Mouse (Mus musculus) megakaryocyte progenitor cell, adult 5-6 weeks (primary cell): Measurements from ENCODE around the gene Haus6. TPM values are rescaled to one million over a fixed set of nuclear protein-coding genes. Genes with fewer than 3 reads are reported as not detected.
A peak's percentile ranks its signal among the peaks of the same experiment; 100 is the strongest.

Source experiments
- ATAC-seq: replicated peaks from 2 replicates; pipeline ENCODE4 v1.8.0; 2016; ENCODE audit warnings: mild to moderate bottlenecking, moderate TSS enrichment, inconsistent platforms; ENCODE audit not compliant: poor library complexity
- total RNA-seq, 2 experiments: library from RNA; stranded (forward) in 1 of 2; stranded (reverse) in 1 of 2; fragments of 157-497, 149-512 nt in 1 of 2; fragments of 200-1000 nt in 1 of 2; gene quantifications; 2 replicates each; pipeline versions ENCODE4 v1.2.3 to v1.2.4; 2015 to 2017

The Haus6 gene
- total RNA-seq, 2 experiments from 2014 or later = 26.3 to 28.4 TPM

- ATAC-seq = peak; percentile 88
Observed at GRCm38 (mm10) chr4:86575283-86575983, 36.4 kb downstream of the Haus6 start, which contains the start of gene Rraga. Gene Rraga, plus strand, starts transcription at chr4:86575668.

GRCm38 (mm10) chr4:86574939-86575282, 36.9 kb downstream of the Haus6 start:
- peak; percentile 17 for ATAC-seq

GRCm38 (mm10) chr4:86561061-86561460, 50.8 kb downstream of the Haus6 start:
- ATAC-seq = no peak

GRCm38 (mm10) chr4:86559006-86559405, 52.8 kb downstream of the Haus6 start:
- no peak for ATAC-seq

GRCm38 (mm10) chr4:86558228-86558627, 53.6 kb downstream of the Haus6 start, which contains the start of gene Saxo1:
Gene Saxo1, minus strand, starts transcription at chr4:86558328.
- ATAC-seq = no peak

- ATAC-seq = no peak
Observed at GRCm38 (mm10) chr4:86557371-86557770, 54.5 kb downstream of the Haus6 start.

GRCm38 (mm10) chr4:86555035-86555707, 56.7 kb downstream of the Haus6 start:
- peak; percentile 82 for ATAC-seq

- peak; percentile 96 for ATAC-seq
Observed at GRCm38 (mm10) chr4:86548332-86548731, 63.5 kb downstream of the Haus6 start.

- no peak for ATAC-seq
Observed at GRCm38 (mm10) chr4:86545615-86546014, 66.2 kb downstream of the Haus6 start.

- ATAC-seq = no peak
Observed at GRCm38 (mm10) chr4:86543999-86544398, 67.9 kb downstream of the Haus6 start.

- ATAC-seq = peak; percentile 64
Observed at GRCm38 (mm10) chr4:86541573-86541972, 70.3 kb downstream of the Haus6 start.

GRCm38 (mm10) chr4:86538936-86539335, 72.9 kb downstream of the Haus6 start:
- ATAC-seq = no peak

GRCm38 (mm10) chr4:86537972-86538371, 73.9 kb downstream of the Haus6 start:
- ATAC-seq = peak; percentile 68

GRCm38 (mm10) chr4:86534091-86534481, 77.8 kb downstream of the Haus6 start:
- no peak for ATAC-seq

- no peak for ATAC-seq
Observed at GRCm38 (mm10) chr4:86533406-86534090, 78.3 kb downstream of the Haus6 start.

GRCm38 (mm10) chr4:86529161-86529560, 82.7 kb downstream of the Haus6 start:
- ATAC-seq = no peak

Other genes starting within 250 kb of the Haus6 start
- gene Saxo1, start 53.7 kb downstream of the Haus6 start, total RNA-seq (2015) = not detected in 2 replicates
- gene Saxo1, start 53.7 kb downstream of the Haus6 start, total RNA-seq (2017) = not detected in 2 replicates
- gene Rraga, start 36.4 kb downstream of the Haus6 start, total RNA-seq (2015) = 31.0 and 34.5 TPM in 2 replicates
- gene Rraga, start 36.4 kb downstream of the Haus6 start, total RNA-seq (2017) = 12.4 and 12.5 TPM in 2 replicates
- 40.5 and 58.5 TPM in 2 replicates for gene Plin2, start 58.0 kb upstream of the Haus6 start, total RNA-seq (2015)
- 75.9 and 78.3 TPM in 2 replicates for gene Plin2, start 58.0 kb upstream of the Haus6 start, total RNA-seq (2017)
- 34.7 and 39.4 TPM in 2 replicates for gene Dennd4c, start 136.5 kb upstream of the Haus6 start, total RNA-seq (2015)
- 18.9 and 28.7 TPM in 2 replicates for gene Dennd4c, start 136.5 kb upstream of the Haus6 start, total RNA-seq (2017)
- 4,597 and 4,652 TPM in 2 replicates for gene Rps6, start 245.4 kb upstream of the Haus6 start, total RNA-seq (2015)
- 1,552 and 1,647 TPM in 2 replicates for gene Rps6, start 245.4 kb upstream of the Haus6 start, total RNA-seq (2017)